Mouse (Mus musculus) lung, postnatal 0 days (tissue): ENCODE measurements around the gene Dnajc27. TPM values are rescaled to one million over a fixed set of nuclear protein-coding genes. Genes with fewer than 3 reads are reported as not detected.

ENCODE experiments used
- ATAC-seq: fragments of 200-750 bp; cut with Nextera tagmentation; 2 replicates; pipeline ENCODE4 v1.8.0; 2017; ENCODE audit warnings: moderate library complexity
- DNase-seq: peaks from one replicate; pipeline ENCODE4 v3.0.0-alpha.2; 2016; ENCODE audit warnings: low spot score
- H3K27ac ChIP-seq: fragments of 300-500 bp; sonication (generic); 2 replicates; pipeline ENCODE4 v1.5.1; 2014; ENCODE audit warnings: antibody characterized with exemption, mild to moderate bottlenecking, low read length, mixed read lengths
- H3K27me3 ChIP-seq: fragments of 300-500 bp; sonication (generic); replicated peaks from 2 replicates; pipeline ENCODE4 v1.6.1; 2014; ENCODE audit warnings: low read length, mixed read lengths; ENCODE audit not compliant: insufficient read depth
- H3K36me3 ChIP-seq: fragments of 300-500 bp; sonication (generic); 2 replicates; pipeline ENCODE4 v1.6.1; 2014; ENCODE audit warnings: low read length, mixed read lengths; ENCODE audit not compliant: insufficient read depth
- H3K4me1 ChIP-seq: fragments of 300-500 bp; sonication (generic); 2 replicates; pipeline ENCODE4 v1.6.1; 2014; ENCODE audit warnings: antibody characterized with exemption, low read depth, low read length, mixed read lengths; ENCODE audit not compliant: insufficient read depth
- H3K4me2 ChIP-seq: fragments of 300-500 bp; sonication (generic); replicated peaks from 2 replicates; pipeline ENCODE4 v1.6.1; 2014; ENCODE audit warnings: low read depth, mild to moderate bottlenecking, low read length, moderate library complexity, mixed read lengths
- H3K4me3 ChIP-seq: fragments of 300-500 bp; sonication (generic); 2 replicates; pipeline ENCODE4 v1.5.1; 2014; ENCODE audit warnings: low read depth, low read length
- H3K9ac ChIP-seq: fragments of 300-500 bp; sonication (generic); replicated peaks from 2 replicates; pipeline ENCODE4 v1.6.1; 2014; ENCODE audit warnings: low read depth, mild to moderate bottlenecking
- H3K9me3 ChIP-seq: fragments of 300-500 bp; sonication (generic); 2 replicates; pipeline ENCODE4 v1.6.1; 2016; ENCODE audit warnings: low read length, mixed read lengths
- CTCF ChIP-seq: IDR thresholded peaks from 2 replicates; pipeline ENCODE4 v1.5.1; 2016; ENCODE audit warnings: antibody characterized with exemption, mild to moderate bottlenecking
- EP300 ChIP-seq: IDR thresholded peaks from 2 replicates; pipeline ENCODE4 v1.6.1; 2016; ENCODE audit warnings: antibody characterized with exemption, mild to moderate bottlenecking, control low read depth
- WGBS: fragments of 180-500 bp; shearing (Covaris S2); extraction: QIAGEN DNeasy Blood & Tissue Kit; methylation state at CpG from one replicate; pipeline ENCODE4 v1.1.7; 2014; 5-methylcytosine and 5-hydroxymethylcytosine counted together
- polyA plus RNA-seq: library from polyadenylated mRNA; unstranded; fragments of >200 nt; fragmentation: Nextera tagmentation; extraction: Ambion mirVana; gene quantifications from 2 replicates; pipeline ENCODE4 v1.2.1, GENCODE M21; 2015

The Dnajc27 gene
- polyA plus RNA-seq, 1 experiment from 2014 or later: 2.2 TPM

- WGBS: 89% methylated on average over 4 of the region's 4 CpGs
- no peak for ATAC-seq
- Histone ChIP-seq H3K4me3 (no peak overlapping the region), H3K9ac (no peak overlapping the region), H3K4me2 (no peak overlapping the region), H3K27ac (no peak overlapping the region), H3K4me1 (no peaks in the 10 kb centered on the region), H3K9me3 (no peaks in the 10 kb centered on the region), H3K36me3 (no peaks in the 10 kb centered on the region), H3K27me3 (no peaks in the 10 kb centered on the region)
- TF ChIP-seq EP300: no peak
- TF ChIP-seq CTCF: no peak
- DNase-seq: no peak
Measured at GRCm38 (mm10) chr12:4059683-4060082, 22.7 kb upstream of the Dnajc27 start.

- 81% methylated on average over 2 of the region's 2 CpGs for WGBS
Measured at GRCm38 (mm10) chr12:4065498-4065897, 16.9 kb upstream of the Dnajc27 start.

GRCm38 (mm10) chr12:4065944-4066343 is 16.4 kb upstream of the Dnajc27 start:
- DNase-seq (no peak), ATAC-seq (no peak)
- H3K4me2 ChIP-seq: no peak overlapping the region
- WGBS: 58% methylated on average over 8 of the region's 8 CpGs
- no peaks in the 10 kb centered on the region for H3K4me1 ChIP-seq
- no peaks in the 10 kb centered on the region for H3K36me3 ChIP-seq
- H3K9me3 ChIP-seq: no peaks in the 10 kb centered on the region
- H3K9ac ChIP-seq: no peak overlapping the region
- H3K27ac ChIP-seq: no peak overlapping the region
- no peaks in the 10 kb centered on the region for H3K27me3 ChIP-seq
- no peak overlapping the region for H3K4me3 ChIP-seq
- no peak for TF ChIP-seq CTCF
- TF ChIP-seq EP300: no peak

More at GRCm38 (mm10) chr12:4065498-4065897, 16.9 kb upstream of the Dnajc27 start:
- no peaks in the 10 kb centered on the region for H3K9me3 ChIP-seq
- no peak overlapping the region for H3K9ac ChIP-seq
- no peaks in the 10 kb centered on the region for H3K27me3 ChIP-seq
- no peaks in the 10 kb centered on the region for H3K36me3 ChIP-seq
- ATAC-seq: no peak
- TF ChIP-seq EP300 (no peak), CTCF (no peak)
- H3K4me2 ChIP-seq: no peak overlapping the region
- no peak for DNase-seq
- no peaks in the 10 kb centered on the region for H3K4me1 ChIP-seq
- H3K27ac ChIP-seq: no peak overlapping the region
- no peak overlapping the region for H3K4me3 ChIP-seq

GRCm38 (mm10) chr12:4066681-4067459 is 15.5 kb upstream of the Dnajc27 start:
- Histone ChIP-seq H3K4me3 (no peak overlapping the region), H3K4me1 (no peaks in the 10 kb centered on the region), H3K27me3 (no peaks in the 10 kb centered on the region), H3K36me3 (no peaks in the 10 kb centered on the region), H3K27ac (no peak overlapping the region), H3K9me3 (no peaks in the 10 kb centered on the region), H3K4me2 (no peak overlapping the region), H3K9ac (no peak overlapping the region)
- DNase-seq (no peak), ATAC-seq (no peak)
- 62% methylated on average over 6 of the region's 6 CpGs for WGBS
- TF ChIP-seq EP300: no peak
- no peak for TF ChIP-seq CTCF

GRCm38 (mm10) chr12:4068551-4068950 is 13.8 kb upstream of the Dnajc27 start:
- 67% methylated on average over 4 of the region's 4 CpGs for WGBS

GRCm38 (mm10) chr12:4071671-4072070 is 10.7 kb upstream of the Dnajc27 start:
- DNase-seq: no peak
- WGBS: 75% methylated on average over 9 of the region's 9 CpGs
- no peaks in the 10 kb centered on the region for H3K36me3 ChIP-seq
- H3K4me2 ChIP-seq: no peak overlapping the region
- H3K9me3 ChIP-seq: no peaks in the 10 kb centered on the region
- H3K9ac ChIP-seq: no peak overlapping the region
- H3K4me1 ChIP-seq: no peaks in the 10 kb centered on the region
- no peak for ATAC-seq
- no peak overlapping the region for H3K27ac ChIP-seq
- H3K27me3 ChIP-seq: no peaks in the 10 kb centered on the region
- H3K4me3 ChIP-seq: no peak overlapping the region
- TF ChIP-seq EP300 (no peak), CTCF (no peak)

More at GRCm38 (mm10) chr12:4068551-4068950, 13.8 kb upstream of the Dnajc27 start:
- Histone ChIP-seq H3K9me3 (no peaks in the 10 kb centered on the region), H3K27me3 (no peaks in the 10 kb centered on the region), H3K4me3 (no peak overlapping the region), H3K27ac (no peak overlapping the region), H3K4me1 (no peaks in the 10 kb centered on the region), H3K36me3 (no peaks in the 10 kb centered on the region), H3K4me2 (no peak overlapping the region), H3K9ac (no peak overlapping the region)
- ATAC-seq (no peak), DNase-seq (no peak)
- TF ChIP-seq EP300: no peak
- no peak for TF ChIP-seq CTCF
